Mouse (Mus musculus) CH12.LX (cell line): ENCODE results near the gene Klc1.

ENCODE experiments used
- CTCF ChIP-seq, 2 experiments: IDR thresholded peaks in 1 of 2; conservative IDR thresholded peaks in 1 of 2; 2 replicates each; pipeline ENCODE4 v1.5.1; 2011 to 2012; ENCODE audit warnings: low read depth in 2 of 2, low read length in 2 of 2, improper control_type of control experiment in 1 of 2, inconsistent platforms in 1 of 2, mild to moderate bottlenecking in 1 of 2, moderate library complexity in 1 of 2
- HCFC1 ChIP-seq: IDR thresholded peaks from 2 replicates; pipeline ENCODE4 v1.6.1; 2012; ENCODE audit warnings: low read depth, mild to moderate bottlenecking, inconsistent platforms, low read length, improper control_type of control experiment
- MAFK ChIP-seq: IDR thresholded peaks from 2 replicates; pipeline ENCODE4 v1.6.1; 2011; ENCODE audit warnings: low read length, improper control_type of control experiment; ENCODE audit not compliant: insufficient replicate concordance
- POLR2A ChIP-seq: IDR thresholded peaks from 2 replicates; pipeline ENCODE4 v1.6.1; 2011; ENCODE audit warnings: low read depth, mild to moderate bottlenecking, improper control_type of control experiment, low read length

DNA sequence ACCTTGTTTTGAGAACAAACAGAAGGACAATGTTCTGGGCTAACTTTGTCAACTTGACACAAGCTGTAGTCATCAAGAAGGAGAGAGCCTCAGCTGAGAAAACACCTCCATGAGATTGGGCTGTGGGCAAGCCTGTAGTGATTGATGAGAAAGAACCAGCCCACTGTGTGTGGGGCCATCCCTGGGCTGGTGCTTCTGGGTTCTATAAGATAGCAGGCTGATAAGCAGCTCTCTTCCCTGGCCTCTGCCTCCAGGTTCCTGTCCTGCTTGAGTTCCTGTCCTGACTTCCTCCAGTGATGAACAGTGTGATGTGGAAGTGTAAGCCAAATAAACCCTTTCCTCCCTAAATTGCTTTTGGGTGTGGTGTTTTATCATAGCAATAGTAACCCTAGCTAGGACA lies 3.9 kb upstream of the Klc1 start:
- no peak for TF ChIP-seq POLR2A
- no peak for TF ChIP-seq MAFK
- TF ChIP-seq CTCF (conservative IDR thresholded peaks at IDR 0.05 in 1 of 2, IDR thresholded peaks at IDR 0.05 in 1 of 2; ENCODE audit: low read depth in 2 of 2, low read length in 2 of 2): no peak
- TF ChIP-seq HCFC1: no peak
